Mouse (Mus musculus) WW6 (cell line): ENCODE data around the gene Cacna1d.

ENCODE experiments used
- DNase-seq: peaks from one replicate; pipeline ENCODE4 v3.0.0-alpha.2; 2013; ENCODE audit warnings: low read depth, low spot score

The Cacna1d gene

DNA sequence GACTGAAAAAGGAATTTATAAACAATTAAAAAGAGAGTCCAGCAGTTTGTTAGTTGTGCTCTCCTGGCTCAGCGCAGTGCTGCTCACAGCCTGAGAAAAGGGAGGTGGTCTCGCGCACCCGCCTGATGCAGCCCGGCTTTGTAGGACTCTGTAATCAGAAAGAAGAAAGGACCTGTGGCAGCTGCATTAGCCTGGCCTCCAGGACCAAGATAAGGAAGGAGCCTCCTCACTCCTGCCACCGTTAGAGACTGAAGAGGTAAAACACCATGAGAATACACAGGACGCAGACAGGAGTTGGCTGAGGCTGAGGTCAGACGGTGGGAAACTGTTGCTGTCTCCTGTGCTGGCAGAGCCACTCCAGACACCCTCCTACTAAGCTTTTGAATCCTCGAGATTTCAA lies at the start of gene Cacna1d:
Cacna1d (minus strand) TSS at position 114 of the 400 bp plus-strand sequence.
- no peak for DNase-seq

DNA sequence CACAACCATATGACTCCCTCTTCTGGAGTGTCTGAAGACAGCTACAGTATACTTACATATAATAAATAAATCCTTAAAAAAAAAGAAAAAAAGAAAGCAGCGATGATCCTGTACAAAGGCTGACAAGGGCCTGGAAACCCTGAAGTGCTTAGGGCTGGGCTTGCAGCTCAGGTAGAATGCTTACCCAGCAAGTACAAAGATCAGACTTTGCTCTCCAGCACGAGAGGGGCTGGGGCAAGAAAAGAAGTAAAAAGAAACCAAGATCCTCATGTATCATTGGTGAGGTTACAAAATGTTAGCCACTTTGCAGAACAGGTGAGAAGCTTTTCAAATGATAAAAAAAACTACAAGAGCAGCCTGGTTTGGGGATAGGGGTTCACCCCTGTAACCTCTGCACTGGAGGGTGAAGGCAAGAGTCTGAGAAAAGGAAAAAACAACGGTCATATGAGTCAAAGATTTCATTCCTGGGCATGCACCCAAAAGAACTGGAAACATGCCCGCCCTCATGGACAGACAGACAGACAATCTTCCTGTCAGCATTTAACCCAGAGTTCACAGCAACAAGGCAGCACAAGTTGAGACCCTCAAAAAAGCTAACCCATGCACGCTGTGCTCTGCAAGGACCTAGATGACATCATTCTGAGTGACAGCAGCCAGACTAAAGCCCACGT lies 42.7 kb upstream of the Cacna1d start:
- DNase-seq = no peak

DNA sequence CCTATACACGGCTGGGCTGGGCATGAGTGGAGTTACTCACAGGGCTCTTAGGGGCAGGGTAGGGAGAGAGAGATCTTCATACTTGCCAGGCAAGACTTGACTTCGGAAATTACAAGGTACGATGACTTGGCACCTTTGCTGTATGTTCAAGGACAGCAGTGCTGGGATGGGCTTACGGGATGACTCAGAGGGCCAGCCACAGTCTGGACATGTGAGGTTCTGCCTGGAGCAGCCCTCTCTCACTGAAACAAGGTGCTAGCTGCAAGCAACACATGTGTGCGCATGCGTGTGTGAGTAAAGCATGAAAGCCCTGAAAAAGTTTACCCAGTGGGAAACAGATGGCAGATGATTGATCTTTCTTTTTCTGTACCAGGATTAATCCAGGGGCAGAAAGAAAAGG lies 40.6 kb upstream of the Cacna1d start:
- DNase-seq = no peak

DNA sequence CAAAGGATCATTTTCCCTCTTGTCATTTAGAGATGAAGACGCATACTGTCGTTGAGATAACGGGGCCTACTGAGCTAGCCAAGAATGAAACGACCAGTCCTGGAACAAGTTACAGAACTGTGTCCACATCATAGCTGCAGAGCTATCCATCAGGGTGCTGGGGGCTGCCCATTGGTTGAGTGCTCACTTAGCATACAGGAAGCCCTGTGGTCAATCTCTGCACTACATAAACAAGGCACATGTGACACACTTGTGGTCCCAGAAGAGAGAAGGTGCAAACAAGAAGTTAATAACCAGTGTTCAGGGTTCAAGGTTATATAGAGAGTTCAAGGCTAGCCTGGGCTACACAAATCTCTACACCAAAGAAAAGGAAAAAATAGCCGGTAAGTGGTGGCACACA lies 40.2 kb upstream of the Cacna1d start:
- no peak for DNase-seq

DNA sequence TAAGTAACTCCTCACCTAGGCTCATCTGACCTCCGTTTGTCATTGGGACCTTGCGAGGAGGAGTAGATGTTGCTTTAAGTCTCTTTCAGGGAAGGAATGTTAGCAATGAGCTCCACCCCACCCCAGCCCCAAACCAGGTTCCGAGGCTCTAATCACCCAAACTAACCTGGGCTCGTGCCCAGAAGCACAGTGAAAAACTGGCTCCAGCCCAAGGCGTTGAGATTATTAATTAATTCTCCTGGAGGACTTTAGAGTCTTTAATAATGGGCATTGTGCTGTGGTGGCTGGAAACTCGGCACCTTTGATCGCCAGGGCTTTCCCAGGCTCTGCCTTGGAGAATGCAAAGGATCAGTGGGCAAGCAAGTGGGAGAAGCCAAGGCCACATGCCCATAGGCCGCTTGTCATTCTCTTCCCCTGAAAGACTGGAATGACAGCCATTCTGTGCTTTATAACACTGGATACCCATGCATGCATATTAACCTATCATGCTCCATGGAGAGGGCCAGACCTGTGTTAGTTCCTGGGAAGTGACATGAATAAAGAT lies 39.5 kb upstream of the Cacna1d start:
- no peak for DNase-seq

DNA sequence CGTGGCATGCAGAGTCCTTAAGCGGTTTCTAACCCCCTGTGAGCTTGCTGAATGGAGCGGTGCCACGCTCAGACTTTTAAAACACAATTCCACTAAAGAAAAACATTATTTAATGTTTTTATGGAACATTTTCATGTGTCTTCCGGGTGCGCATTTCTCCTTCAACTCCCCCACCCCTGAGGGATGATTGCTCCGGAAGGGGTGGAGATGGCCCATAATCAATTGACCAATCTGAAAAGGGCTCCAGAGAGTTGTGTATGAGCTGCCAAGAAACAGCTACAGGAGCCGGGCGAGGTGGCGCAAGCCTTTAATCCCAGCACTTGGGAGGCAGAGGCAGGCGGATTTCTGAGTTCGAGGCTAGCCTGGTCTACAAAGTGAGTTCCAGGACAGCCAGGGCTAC lies 38.2 kb upstream of the Cacna1d start:
- DNase-seq = no peak

DNA sequence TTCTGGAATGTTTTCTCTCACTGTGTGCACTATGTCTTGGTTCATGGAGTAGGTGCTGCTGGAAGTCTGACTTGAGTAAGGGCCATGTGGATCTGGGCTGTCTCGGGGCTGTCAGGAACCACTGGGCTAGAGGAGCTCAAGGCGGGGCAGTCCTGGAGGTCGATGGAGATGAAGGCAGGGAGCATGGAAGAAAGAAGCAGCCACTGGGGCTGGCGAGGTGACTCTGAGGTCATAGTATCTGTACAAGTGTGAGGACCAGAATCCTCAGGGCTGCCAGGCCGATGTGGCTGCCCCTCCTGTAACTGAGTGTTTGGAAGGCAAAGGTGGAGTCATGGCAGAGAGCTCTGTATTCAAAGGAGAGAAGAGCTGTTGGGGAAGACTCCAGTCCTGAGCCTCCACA lies 37.7 kb upstream of the Cacna1d start:
- no peak for DNase-seq

DNA sequence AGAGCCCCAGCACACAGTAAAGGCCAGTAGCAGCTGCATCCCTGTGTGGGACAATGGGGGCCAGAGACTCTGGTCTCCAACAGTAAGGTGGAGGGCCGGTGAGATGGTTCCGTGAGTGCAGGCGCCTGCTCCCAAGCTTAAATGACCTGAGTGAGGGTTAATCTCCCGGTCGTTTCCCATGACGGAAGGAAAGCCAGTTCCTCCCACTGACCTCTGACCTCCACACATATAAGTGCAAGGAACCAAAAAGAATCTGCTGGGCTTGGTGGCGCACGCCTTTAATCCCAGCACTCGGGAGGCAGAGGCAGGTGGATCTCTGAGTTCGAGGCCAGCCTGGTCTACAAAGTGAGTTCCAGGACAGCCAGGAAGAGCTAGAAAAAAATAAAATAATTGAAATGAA lies 37.1 kb upstream of the Cacna1d start:
- DNase-seq = no peak

DNA sequence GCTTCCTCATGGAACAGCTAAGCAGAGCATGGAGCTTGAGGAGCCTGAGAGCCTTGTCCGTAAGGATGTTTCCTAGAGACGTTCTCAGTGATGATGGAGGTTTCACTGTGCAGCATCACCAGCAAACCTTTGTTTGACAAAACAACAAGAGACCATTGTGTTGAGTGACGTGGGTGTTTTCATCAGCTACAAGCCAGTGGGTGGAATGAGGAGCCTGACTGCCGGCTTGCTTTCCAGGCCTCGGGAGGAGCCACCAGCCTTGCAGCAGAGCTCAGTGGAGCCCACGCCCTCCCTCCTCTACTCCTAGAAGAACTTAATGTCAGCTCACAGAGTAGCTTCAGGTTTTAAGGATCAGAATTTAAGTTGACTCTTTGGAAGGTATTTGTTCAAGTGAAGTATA lies 32.1 kb upstream of the Cacna1d start:
- DNase-seq = no peak

DNA sequence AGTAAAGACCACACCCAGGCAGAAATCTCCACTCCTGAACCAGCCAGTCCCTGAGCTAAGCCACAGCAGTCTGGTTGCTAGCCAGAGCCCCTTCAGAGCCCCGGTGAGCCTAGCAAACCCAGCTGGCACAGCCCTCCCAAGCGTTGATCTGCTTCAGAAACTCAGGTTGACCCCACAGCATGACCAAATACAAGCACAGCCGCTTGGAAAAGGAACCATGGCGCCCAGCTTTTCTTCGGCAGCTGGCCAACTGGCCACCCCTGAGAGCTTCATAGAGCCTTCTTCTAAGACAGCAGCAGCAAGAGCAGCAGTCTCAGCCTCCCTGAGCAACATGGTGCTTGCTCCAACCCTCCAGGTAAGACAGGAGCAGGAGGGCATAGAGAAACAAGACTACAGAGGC lies 28.1 kb upstream of the Cacna1d start:
- no peak for DNase-seq

DNA sequence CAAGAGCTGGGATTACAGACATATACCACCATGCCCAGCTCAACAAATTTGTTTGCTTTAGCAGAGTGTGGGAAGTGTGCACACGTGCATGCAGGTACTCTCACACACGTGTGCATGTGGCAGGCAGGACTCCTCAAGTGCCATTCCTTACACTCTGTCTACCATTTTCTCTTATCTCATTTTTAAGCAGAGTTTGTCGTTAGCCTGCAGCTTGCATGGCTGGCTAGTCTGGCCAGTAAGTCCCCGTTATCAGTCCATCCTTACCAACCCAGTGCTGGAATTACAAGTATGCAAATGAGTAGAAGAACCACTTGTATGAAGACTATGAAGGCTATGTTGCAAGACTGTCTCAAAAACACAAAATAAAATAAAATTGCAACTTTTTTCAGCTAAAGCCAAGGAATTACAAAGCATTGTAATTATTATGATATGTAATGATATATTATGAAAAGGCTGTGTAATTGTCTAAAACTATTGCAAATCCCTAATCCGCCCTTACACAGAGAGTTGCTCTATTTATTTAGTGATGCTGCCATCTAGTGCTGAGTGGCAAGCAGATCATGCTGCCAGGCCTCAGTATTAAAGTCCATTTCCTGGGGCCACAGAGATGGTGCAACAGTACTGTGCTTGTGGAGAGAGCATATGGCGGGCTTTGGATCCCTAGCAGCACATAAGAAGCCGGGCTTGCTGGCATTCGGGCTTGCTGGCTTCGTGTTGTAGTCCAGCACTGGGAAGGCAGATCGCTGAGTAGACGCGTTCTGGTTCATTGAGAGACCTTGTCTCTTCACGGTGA lies 24.9 kb upstream of the Cacna1d start:
- no peak for DNase-seq

DNA sequence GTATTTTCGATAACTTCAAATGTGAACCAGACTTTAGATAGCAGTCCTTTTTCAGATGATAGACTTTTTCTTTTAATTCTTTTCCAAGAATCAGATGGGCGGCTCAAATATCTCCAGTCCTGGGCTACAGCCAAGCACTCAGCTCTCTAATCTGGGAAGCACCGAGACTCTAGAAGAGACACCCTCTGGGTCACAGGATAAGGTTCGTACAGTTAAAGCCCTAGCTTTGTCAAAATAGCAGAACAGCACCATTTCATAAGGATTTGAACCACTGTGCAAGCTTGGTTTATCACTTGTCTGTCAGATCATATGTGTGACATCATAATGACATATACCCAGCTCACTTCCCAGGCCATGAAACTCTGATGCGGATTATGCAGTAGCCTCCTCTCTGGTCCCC lies 21.6 kb upstream of the Cacna1d start:
- DNase-seq = no peak

DNA sequence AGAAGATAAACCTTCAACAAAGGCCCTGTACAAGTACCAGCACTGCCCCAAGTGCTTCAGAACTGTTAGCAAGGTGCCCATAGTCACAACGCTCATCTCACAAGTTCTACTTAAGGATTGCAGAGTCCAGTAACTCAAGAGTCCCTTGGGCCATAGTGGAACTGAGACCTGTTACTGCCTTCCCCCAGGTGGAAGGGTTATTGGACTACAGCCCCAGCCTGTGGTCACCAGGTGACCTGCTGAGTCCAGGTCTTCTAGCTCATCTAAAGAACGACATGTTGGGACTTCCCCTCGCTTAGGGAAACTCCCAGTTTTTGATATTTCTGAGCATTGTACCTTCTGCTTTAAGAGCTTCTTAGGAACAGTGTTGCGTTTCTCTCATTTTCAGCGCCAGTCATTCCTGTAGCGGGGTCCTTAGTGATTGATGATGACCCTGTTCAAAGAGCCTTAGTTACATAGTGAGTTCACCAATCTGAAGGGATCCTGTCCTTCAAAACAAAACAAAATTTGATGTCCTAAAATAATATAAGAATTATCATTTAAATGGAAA lies 19.0 kb upstream of the Cacna1d start:
- DNase-seq = no peak

DNA sequence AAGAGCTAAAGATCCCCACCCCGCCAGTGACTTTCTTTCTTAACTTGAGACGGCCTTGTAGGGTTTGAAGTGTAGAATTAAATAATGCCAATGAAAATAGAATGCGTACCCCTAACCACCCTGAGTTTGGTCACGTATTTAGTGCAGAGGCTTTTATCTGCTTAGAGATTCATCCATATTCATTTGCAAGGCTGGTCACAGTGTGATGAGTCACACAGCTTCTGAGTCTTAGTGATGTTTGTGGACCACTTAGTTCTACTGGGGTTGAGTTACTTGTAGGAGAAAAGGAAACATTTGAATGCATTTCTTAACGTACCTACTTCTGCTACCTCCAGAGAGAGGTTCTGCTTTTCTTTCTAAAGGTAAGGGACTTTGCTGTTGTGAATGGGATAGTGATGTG lies 13.7 kb upstream of the Cacna1d start:
- no peak for DNase-seq

DNA sequence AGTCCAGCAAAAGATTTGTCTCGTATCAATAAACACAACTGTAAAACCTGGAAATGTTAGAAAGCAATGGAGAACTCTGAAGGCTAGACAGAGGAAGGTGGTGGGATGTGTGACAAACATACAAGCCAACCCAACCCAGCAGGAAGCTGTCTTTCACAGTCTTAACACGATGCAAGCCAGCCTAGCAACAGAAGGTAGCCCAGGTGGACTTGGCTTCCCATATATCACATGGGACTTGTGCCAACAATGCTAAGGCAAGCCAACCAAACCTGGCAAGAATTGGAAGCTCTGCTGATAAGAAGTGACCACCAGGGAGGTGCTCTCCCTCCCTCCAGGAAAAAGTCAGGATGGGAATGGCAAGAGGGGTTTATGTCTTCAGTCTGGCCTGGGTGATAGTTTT lies 6.9 kb upstream of the Cacna1d start:
- no peak for DNase-seq

DNA sequence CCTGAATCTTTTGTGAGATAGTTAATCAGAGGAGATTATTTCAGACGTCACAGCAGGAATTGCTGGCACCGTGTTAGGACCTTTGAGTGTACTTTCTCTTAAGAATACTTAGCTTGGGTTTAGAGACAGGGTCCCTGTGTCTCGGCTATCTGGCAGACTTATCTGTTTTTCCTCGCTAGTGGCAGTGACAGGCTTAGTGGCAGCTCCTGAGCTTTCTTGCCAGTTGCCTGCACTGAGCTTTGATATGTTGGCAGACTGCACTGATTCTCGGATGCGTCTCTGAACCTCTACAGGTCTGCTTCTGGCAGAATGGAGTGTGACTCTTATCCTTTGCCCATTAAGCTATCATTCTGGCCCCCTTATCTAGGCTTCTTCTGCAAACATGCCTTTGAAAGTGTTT lies 3.7 kb upstream of the Cacna1d start:
- no peak for DNase-seq

DNA sequence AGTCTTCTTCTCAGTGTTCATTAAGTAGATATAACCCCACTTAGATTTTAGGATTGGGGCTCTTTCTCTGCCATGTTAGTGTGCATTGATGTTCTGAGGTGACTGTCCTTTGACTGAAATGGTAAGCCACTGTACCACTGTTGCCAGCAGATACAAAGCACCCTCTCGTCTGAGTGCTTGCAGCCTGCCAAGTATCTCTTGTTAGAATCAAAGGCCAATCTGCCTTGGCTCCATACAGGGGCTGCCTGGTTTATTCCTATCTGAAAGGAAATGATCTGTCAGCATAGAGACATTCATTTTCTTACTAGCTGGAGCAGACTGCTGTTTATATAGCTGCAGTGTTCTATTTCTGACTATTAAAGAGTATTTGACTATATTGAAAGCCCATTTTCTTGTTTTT lies 2.0 kb upstream of the Cacna1d start:
- DNase-seq = no peak

DNA sequence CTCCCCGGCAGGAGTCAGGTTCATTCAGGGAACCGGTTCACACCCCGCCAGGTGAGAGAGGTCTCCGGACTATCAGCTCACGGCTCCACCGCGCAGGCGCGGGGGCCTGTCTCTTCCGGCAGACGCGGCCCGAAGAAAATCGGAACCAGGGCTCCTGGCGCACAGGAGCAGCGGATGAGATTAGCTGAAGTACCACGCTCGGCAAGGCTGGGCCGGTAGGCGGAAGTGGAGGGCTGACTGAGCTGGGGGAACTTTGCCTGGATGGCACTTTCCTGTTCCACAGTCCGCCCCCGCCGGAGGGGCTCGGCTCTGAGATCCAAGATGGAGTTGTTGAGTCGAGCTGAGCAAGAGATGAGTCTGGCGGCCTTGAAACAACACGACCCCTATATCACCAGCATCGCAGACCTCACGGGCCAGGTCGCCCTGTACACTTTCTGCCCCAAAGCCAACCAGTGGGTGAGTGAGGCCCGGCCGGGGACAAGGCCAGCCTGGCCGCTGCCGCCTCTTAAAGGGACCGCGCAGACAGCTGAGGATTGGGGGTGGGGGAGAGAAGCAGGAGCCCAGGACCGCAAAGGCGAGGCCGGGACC lies 11.8 kb downstream of the Cacna1d start, which contains the start of gene Dcp1a:
Dcp1a (plus strand) TSS at position 175 of the 588 bp plus-strand sequence.
- peak; percentile 90 for DNase-seq

DNA sequence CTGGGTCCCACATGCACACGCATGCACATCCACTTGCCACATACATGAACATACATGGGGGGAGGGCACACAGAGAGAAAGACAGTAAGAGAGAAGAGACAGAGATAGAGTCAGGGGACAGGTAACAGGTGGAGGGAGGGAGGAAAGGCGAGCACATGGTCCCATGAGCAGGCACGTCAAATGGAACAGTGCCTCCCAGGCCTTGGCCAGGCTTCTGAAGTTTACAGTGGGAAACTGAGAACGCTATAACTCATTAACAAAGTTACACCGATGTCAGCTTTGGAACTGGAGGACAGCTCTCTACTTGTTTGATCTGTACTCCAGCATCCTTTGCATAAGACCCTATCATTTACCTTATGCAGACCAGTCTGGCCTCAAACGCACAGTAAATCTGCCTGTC lies 16.8 kb downstream of the Cacna1d start:
- DNase-seq = no peak

DNA sequence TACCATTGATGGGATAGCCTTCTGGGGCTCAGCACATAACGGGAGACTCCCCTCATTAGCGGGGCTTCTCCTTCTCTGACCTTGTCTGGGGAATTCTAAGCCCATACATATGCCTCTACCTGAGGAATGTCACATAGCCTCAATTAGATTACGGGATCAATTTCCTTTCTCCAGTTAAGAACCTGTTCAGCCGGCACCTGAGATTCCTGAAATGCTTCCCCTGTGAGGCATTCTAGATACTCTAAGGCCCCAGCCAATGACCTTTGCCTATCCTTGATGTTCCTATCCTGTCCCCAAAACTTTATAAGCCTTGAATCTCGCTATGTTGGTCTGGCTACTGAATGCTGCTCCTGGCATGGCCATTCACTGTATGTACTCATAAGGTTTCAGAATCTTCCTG lies 17.6 kb downstream of the Cacna1d start:
- no peak for DNase-seq

DNA sequence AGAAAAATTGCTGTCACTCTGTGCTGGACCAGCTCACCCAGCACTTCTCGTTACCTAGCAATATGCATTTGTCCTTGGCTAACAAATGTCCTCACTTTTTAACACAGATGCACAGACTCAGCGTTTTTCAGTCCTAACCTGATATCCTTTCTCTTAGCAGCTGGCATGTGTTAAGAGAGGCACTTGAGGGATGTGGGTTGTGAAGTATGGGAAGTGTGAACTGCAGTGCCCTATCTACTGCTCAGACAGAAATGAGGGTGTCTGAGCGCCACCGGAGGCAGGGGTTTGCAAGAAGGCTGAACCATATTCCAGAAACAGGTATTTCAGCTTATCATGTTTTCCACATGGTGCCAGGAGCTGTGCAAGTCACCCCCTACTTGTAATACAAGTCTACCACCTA lies 27.9 kb downstream of the Cacna1d start:
- no peak for DNase-seq

DNA sequence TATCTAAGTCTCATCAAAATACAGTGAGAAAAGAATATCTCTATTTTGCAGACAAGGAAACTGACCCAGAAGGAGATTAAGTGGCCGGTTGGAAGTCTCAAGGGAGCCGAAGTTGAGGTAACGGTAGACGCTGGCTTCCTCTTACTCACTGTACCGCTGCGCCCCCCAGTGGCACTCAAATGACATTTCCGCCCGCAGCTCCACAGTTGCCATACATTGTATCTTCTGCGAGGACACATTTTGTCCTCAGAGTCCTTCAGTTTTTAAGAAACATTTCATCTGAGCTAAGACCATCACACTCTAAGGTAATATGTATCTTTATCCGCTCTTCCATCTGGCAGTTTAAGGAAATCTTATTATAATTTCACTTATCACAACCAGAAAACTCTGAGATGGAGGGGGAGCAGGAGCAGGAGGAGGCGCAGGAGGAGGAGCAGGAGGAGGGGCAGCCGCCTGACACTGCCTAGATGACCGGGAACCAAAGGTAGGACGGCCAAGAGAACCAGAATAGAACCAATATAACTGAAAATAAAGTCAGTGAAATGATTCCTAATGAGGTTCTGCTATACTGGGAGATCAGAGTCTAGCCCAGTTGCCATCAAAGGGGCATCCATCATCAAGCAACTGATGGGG lies 31.2 kb downstream of the Cacna1d start:
- DNase-seq = peak; percentile 36
